Mouse (Mus musculus): ENCODE results near the gene Wwtr1. TPM values are rescaled to one million over a fixed set of nuclear protein-coding genes. Genes with fewer than 3 reads are reported as not detected.

Wwtr1 gene
- polyA plus RNA-seq, 1 experiment from 2014 or later = 20.4 TPM

- DNase-seq (ENCODE audit: low spot score) (no peak), ATAC-seq (replicated peaks; ENCODE audit: low FRiP score, low TSS enrichment, low read depth) (no peak)
- Histone ChIP-seq H3K36me3 (ENCODE audit: control insufficient read depth, insufficient read depth, low read length) (no peaks in the 10 kb centered on the region), H3K4me2 (ENCODE audit: low read length) (no peak overlapping the region), H3K4me1 (replicated peaks; ENCODE audit: control insufficient read depth, insufficient read depth, low read length) (no peaks in the 10 kb centered on the region; the same call in 1 of the 2 replicates), H3K27ac (ENCODE audit: low read depth) (no peak overlapping the region), H3K27me3 (replicated peaks; ENCODE audit: control insufficient read depth, insufficient read depth, low read length) (no peaks in the 10 kb centered on the region), H3K9me3 (ENCODE audit: control insufficient read depth, low read length) (no peaks in the 10 kb centered on the region), H3K9ac (ENCODE audit: low read length) (no peak overlapping the region), H3K4me3 (ENCODE audit: low read depth, low read length) (no peak overlapping the region)
These were observed 19.8 kb upstream of the Wwtr1 start for GRCm38 (mm10) chr3:57595506-57595905.

DNA sequence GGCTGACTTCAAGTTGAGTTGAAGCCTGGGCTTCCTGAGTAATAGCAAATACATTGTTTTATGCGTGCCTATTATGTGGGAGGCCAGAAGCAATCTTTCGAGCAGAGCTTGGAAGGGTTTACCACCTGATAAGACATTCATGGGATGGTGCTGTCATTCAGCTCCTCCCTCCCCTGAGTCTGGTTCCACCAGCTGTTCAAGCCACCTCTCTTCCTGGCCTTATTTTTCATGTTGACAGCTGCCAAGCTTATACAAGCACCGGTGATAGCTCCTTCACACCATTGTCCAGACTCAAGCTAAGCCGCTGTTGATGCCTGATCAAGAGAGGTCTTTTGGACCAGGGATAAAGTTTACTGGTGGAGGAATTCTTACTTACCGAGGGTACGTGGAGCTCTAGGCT is 10.3 kb upstream of the Wwtr1 start:
- H3K27me3 ChIP-seq (replicated peaks; ENCODE audit: control insufficient read depth, insufficient read depth, low read length) = no peaks in the 10 kb centered on the region
- no peak overlapping the region for H3K4me2 ChIP-seq (ENCODE audit: low read length)
- WGBS = 78% methylated on average over 6 of the region's 6 CpGs
- H3K9ac ChIP-seq (ENCODE audit: low read length) = no peak overlapping the region
- no peaks in the 10 kb centered on the region for H3K4me1 ChIP-seq (replicated peaks; ENCODE audit: control insufficient read depth, insufficient read depth, low read length)
- no peaks in the 10 kb centered on the region for H3K9me3 ChIP-seq (ENCODE audit: control insufficient read depth, low read length)
- DNase-seq (ENCODE audit: low spot score) (no peak), ATAC-seq (replicated peaks; ENCODE audit: low FRiP score, low TSS enrichment, low read depth) (no peak)
- no peak overlapping the region for H3K4me3 ChIP-seq (ENCODE audit: low read depth, low read length)
- H3K27ac ChIP-seq (ENCODE audit: low read depth) = no peak overlapping the region
- no peaks in the 10 kb centered on the region for H3K36me3 ChIP-seq (ENCODE audit: control insufficient read depth, insufficient read depth, low read length)

GRCm38 (mm10) chr3:57583533-57583932 is 7.8 kb upstream of the Wwtr1 start:
- DNase-seq (ENCODE audit: low spot score) (no peak), ATAC-seq (replicated peaks; ENCODE audit: low FRiP score, low TSS enrichment, low read depth) (no peak)
- no peaks in the 10 kb centered on the region for H3K27me3 ChIP-seq (replicated peaks; ENCODE audit: control insufficient read depth, insufficient read depth, low read length)
- no peak overlapping the region for H3K4me2 ChIP-seq (ENCODE audit: low read length)
- H3K4me3 ChIP-seq (ENCODE audit: low read depth, low read length) = no peak overlapping the region
- no peak overlapping the region for H3K9ac ChIP-seq (ENCODE audit: low read length)
- no peaks in the 10 kb centered on the region for H3K36me3 ChIP-seq (ENCODE audit: control insufficient read depth, insufficient read depth, low read length)
- no peak overlapping the region for H3K27ac ChIP-seq (ENCODE audit: low read depth)
- H3K4me1 ChIP-seq (replicated peaks; ENCODE audit: control insufficient read depth, insufficient read depth, low read length) = no peaks in the 10 kb centered on the region
- H3K9me3 ChIP-seq (ENCODE audit: control insufficient read depth, low read length) = no peaks in the 10 kb centered on the region
- 61% methylated on average over 4 of the region's 4 CpGs for WGBS

DNA sequence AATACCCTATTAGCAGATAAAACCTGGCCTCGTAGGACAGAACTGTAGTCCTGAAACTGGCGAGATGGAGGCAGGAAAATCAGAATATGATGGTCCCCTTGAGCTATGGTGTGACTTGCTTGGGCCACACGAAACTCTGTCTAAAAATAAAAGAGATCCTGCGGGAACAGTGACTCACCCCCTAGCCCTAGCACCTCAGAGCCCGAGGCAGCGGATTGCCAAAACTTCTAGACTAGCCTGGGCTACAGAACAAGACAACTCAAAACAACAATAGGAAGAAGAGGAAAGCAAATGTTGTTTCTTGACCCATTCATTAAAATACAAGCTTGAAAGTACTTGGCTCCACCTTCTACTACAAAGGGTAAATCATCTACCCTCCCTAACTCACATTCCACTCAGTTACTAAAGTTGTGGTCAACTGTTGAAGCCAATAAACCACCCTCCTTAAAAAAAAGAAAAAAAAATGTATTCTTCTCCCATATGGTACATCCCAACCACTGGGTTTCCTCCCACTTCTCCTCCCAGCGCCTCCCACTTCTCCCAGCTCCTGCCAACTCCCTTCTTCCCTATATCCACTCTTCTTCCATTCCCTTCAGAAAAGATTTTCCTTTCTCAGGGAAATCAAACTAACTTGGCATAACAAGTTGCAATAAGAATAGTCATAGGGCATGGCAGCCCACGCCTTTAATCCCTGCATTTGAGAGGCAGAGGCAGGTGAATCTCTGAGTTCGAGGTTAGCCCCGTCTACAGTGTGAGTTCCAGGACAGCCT is 4.9 kb upstream of the Wwtr1 start:
- Histone ChIP-seq H3K36me3 (ENCODE audit: control insufficient read depth, insufficient read depth, low read length) (no peaks in the 10 kb centered on the region), H3K4me1 (replicated peaks; ENCODE audit: control insufficient read depth, insufficient read depth, low read length) (no peaks in the 10 kb centered on the region), H3K9ac (ENCODE audit: low read length) (no peak overlapping the region), H3K27me3 (replicated peaks; ENCODE audit: control insufficient read depth, insufficient read depth, low read length) (no peaks in the 10 kb centered on the region), H3K4me3 (ENCODE audit: low read depth, low read length) (no peak overlapping the region), H3K4me2 (ENCODE audit: low read length) (no peak overlapping the region), H3K9me3 (ENCODE audit: control insufficient read depth, low read length) (no peaks in the 10 kb centered on the region), H3K27ac (ENCODE audit: low read depth) (no peak overlapping the region)
- WGBS = 88% methylated on average over 10 of the region's 10 CpGs
- DNase-seq (ENCODE audit: low spot score) (no peak), ATAC-seq (replicated peaks; ENCODE audit: low FRiP score, low TSS enrichment, low read depth) (no peak)

DNA sequence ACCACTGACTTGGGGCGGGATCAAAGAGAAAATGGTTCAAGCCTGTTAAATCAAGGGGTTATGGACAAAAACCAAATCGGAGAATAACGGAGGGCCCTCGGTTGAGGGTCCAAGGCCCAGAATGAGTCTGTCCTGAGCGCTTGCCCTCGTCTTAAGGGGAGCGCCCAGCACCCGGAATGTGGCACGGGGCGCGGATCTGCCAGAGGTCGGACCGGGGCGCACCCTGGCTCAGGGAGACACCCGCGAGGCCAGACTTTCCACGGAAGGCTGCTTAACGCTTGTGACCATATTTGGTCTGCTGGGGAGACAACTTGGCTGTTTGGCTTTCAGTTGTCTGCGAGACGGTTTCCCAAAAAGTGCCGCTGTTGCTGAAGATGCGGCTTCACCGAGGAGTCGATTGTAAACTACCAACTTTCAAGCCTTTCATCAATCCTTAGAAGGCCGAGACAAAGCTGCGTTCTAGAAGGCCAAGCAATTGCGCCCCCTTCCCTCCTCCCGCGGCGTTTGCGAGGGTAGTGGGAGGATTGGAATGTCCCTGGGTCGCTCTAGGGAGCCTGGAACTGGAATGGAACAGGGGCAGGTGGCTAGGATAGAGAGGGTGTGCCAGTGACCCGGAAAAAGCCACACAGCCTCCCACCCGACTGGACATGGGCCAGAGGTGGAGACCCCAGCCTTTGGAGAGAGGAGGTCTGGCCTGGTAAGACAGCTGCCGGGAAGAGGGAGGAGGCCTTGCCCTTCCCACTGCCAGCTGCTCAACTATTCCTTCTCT is 530 bp upstream of the Wwtr1 start:
- no peaks in the 10 kb centered on the region for H3K36me3 ChIP-seq (ENCODE audit: control insufficient read depth, insufficient read depth, low read length)
- no peak for DNase-seq (ENCODE audit: low spot score)
- no peaks in the 10 kb centered on the region for H3K9me3 ChIP-seq (ENCODE audit: control insufficient read depth, low read length)
- peaks cover 16% of the 10 kb centered on the region for H3K4me1 ChIP-seq (replicated peaks; ENCODE audit: control insufficient read depth, insufficient read depth, low read length)
- peak overlapping the region; percentile 79 for H3K4me3 ChIP-seq (ENCODE audit: low read depth, low read length)
- WGBS = under 1% methylated on average over 35 of the region's 35 CpGs
- no peaks in the 10 kb centered on the region for H3K27me3 ChIP-seq (replicated peaks; ENCODE audit: control insufficient read depth, insufficient read depth, low read length)
- peak overlapping the region; percentile 96 for H3K27ac ChIP-seq (ENCODE audit: low read depth)
- H3K4me2 ChIP-seq (ENCODE audit: low read length) = peak overlapping the region; percentile 73
- H3K9ac ChIP-seq (ENCODE audit: low read length) = peak overlapping the region; percentile 84
- peak; percentile 68 for ATAC-seq (replicated peaks; ENCODE audit: low FRiP score, low TSS enrichment, low read depth)

DNA sequence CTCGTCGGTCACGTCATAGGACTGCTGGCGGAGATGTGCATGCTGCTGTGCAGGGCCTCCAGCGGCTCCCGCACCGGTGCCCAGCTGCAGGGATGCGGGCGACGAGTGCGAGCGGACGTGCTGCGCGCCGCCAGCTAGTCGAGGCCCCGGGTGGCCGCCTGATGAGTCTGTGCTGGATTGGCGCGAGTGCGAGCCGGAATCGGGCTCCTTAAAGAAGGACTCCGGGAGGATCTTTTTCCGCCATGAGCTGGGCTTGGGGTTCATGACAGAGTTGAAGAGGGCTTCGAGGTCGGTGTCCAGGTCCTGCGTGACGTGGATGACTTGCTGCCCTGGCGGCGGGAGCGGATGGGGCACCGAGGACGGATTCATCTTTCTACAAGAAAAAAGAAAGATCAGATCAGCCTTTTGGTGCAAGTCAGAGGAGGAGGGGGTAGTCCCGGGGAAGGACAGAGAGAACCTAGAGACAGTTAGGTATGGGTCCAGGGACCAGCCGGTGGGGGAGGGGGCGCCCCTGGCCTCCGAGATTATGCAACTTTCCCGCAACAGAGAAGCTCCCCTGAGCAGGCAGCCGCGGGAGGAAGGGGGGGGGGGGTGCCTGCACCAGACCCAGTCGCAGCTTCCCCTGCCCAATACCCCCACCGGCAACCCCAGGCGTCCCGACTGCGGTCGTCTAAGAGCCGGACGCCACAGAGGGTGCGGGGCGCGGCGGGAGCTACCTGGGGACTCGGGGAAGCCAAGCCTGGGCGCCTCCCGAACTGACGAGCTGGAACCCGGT is 638 bp downstream of the Wwtr1 start:
- 0 out of 2 replicates have a peak, but pooled peaks cover 6% of the 10 kb centered on the region for H3K36me3 ChIP-seq (ENCODE audit: control insufficient read depth, insufficient read depth, low read length)
- H3K27ac ChIP-seq (ENCODE audit: low read depth) = peak overlapping the region; percentile 96
- DNase-seq (ENCODE audit: low spot score) (peak; percentile 85), ATAC-seq (replicated peaks; ENCODE audit: low FRiP score, low TSS enrichment, low read depth) (peak; percentile 72)
- H3K27me3 ChIP-seq (replicated peaks; ENCODE audit: control insufficient read depth, insufficient read depth, low read length) = no peaks in the 10 kb centered on the region
- H3K9ac ChIP-seq (ENCODE audit: low read length) = peak overlapping the region; percentile 84
- H3K9me3 ChIP-seq (ENCODE audit: control insufficient read depth, low read length) = no peaks in the 10 kb centered on the region
- H3K4me2 ChIP-seq (ENCODE audit: low read length) = peak overlapping the region; percentile 73
- WGBS = 1% methylated on average over 54 of the region's 59 CpGs
- H3K4me3 ChIP-seq (ENCODE audit: low read depth, low read length) = peak overlapping the region; percentile 79
- H3K4me1 ChIP-seq (replicated peaks; ENCODE audit: control insufficient read depth, insufficient read depth, low read length) = peaks cover 18% of the 10 kb centered on the region

- peak overlapping the region; percentile 79 for H3K4me3 ChIP-seq (ENCODE audit: low read depth, low read length)
- 42% methylated on average over 14 of the region's 14 CpGs for WGBS
- peaks cover 12% of the 10 kb centered on the region; the same call in 1 of the 2 replicates for H3K36me3 ChIP-seq (ENCODE audit: control insufficient read depth, insufficient read depth, low read length)
- no peaks in the 10 kb centered on the region for H3K27me3 ChIP-seq (replicated peaks; ENCODE audit: control insufficient read depth, insufficient read depth, low read length)
- H3K27ac ChIP-seq (ENCODE audit: low read depth) = peak overlapping the region; percentile 96; the same call in 1 of the 2 replicates
- DNase-seq (ENCODE audit: low spot score) (no peak), ATAC-seq (replicated peaks; ENCODE audit: low FRiP score, low TSS enrichment, low read depth) (no peak)
- H3K4me1 ChIP-seq (replicated peaks; ENCODE audit: control insufficient read depth, insufficient read depth, low read length) = peaks cover 18% of the 10 kb centered on the region
- peak overlapping the region; percentile 73 for H3K4me2 ChIP-seq (ENCODE audit: low read length)
- H3K9ac ChIP-seq (ENCODE audit: low read length) = peak overlapping the region; percentile 84
- no peaks in the 10 kb centered on the region for H3K9me3 ChIP-seq (ENCODE audit: control insufficient read depth, low read length)
These were observed 1.7 kb downstream of the Wwtr1 start for GRCm38 (mm10) chr3:57573898-57574570.

Data from intestine, embryonic 14.5 days (tissue).